Mouse (Mus musculus) embryonic facial prominence, embryonic 15.5 days (tissue): ENCODE measurements around the gene Ifnar2. TPM values are rescaled to one million over a fixed set of nuclear protein-coding genes. Genes with fewer than 3 reads are reported as not detected.
A peak's percentile ranks its signal among the peaks of the same experiment; 100 is the strongest.

Experiments
- ATAC-seq: fragments of 200-750 bp; cut with Nextera tagmentation; 2 replicates; pipeline ENCODE4 v1.8.0; 2017; ENCODE audit warnings: low read depth, moderate TSS enrichment; ENCODE audit not compliant: insufficient number of reproducible peaks, low FRiP score, low TSS enrichment
- H3K27ac ChIP-seq: fragments of 300-500 bp; sonication (generic); replicated peaks from 2 replicates; pipeline ENCODE4 v1.5.1; 2015; ENCODE audit warnings: mild to moderate bottlenecking, inconsistent platforms
- H3K27me3 ChIP-seq: fragments of 300-500 bp; sonication (generic); 2 replicates; pipeline ENCODE4 v1.6.1; 2015; ENCODE audit warnings: inconsistent platforms
- H3K36me3 ChIP-seq: fragments of 300-500 bp; sonication (generic); 2 replicates; pipeline ENCODE4 v1.6.1; 2015; ENCODE audit warnings: mild to moderate bottlenecking, inconsistent platforms
- H3K4me1 ChIP-seq: fragments of 300-500 bp; sonication (generic); 2 replicates; pipeline ENCODE4 v1.6.1; 2015; ENCODE audit warnings: inconsistent platforms
- H3K4me2 ChIP-seq: fragments of 300-500 bp; sonication (generic); replicated peaks from 2 replicates; pipeline ENCODE4 v1.6.1; 2015; ENCODE audit warnings: mild to moderate bottlenecking, inconsistent platforms
- H3K4me3 ChIP-seq: fragments of 300-500 bp; sonication (generic); replicated peaks from 2 replicates; pipeline ENCODE4 v1.5.1; 2015; ENCODE audit warnings: mild to moderate bottlenecking, inconsistent platforms
- H3K9ac ChIP-seq: fragments of 300-500 bp; sonication (generic); 2 replicates; pipeline ENCODE4 v1.6.1; 2015; ENCODE audit warnings: inconsistent platforms
- H3K9me3 ChIP-seq: fragments of 300-500 bp; sonication (generic); replicated peaks from 2 replicates; pipeline ENCODE4 v1.6.1; 2016; ENCODE audit warnings: inconsistent platforms
- WGBS: fragments of 180-500 bp; shearing (Covaris S2); methylation state at CpG from one replicate; pipeline ENCODE4 v1.1.7; 2015; 5-methylcytosine and 5-hydroxymethylcytosine counted together
- polyA plus RNA-seq: library from polyadenylated mRNA; unstranded; fragments of >200 nt; fragmentation: Nextera tagmentation; extraction: Ambion mirVana; gene quantifications from 2 replicates; pipeline ENCODE4 v1.2.1, GENCODE M21; 2015

Ifnar2 gene
- polyA plus RNA-seq, 1 experiment from 2014 or later = 60.4 TPM

DNA sequence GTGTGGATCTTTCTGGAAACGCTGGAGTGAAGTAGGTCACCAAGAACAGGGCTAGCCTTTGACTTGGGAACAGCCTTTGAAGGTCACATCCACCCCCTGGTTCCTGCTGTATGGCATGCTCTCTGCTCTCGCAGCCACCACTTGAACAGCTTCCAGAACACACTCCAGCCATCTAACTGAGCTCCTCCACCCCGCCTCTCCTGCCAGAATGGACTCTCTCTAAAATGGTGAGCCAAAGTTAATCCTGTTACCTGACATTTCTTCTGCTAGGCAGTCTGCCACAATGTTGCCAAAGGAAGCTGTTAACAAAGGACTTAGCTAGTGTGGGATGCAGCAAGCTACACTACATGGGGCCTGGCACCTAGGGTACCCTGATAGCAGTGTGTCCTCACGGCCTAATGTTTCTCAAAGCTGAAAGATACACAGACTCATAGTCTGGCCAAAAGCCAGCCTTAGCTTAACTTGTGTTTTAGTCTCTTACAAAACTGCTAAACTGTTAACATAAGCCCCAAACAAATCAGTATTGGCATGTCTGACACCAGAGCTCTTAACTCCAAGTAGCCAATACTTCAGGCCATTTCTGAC lies 22.3 kb downstream of the Ifnar2 start:
- Histone ChIP-seq H3K27ac (no peak overlapping the region), H3K9me3 (no peaks in the 10 kb centered on the region), H3K4me3 (no peak overlapping the region), H3K9ac (no peak overlapping the region), H3K27me3 (no peaks in the 10 kb centered on the region), H3K4me1 (no peaks in the 10 kb centered on the region), H3K36me3 (peaks cover 52% of the 10 kb centered on the region), H3K4me2 (no peak overlapping the region)
- no peak for ATAC-seq
- WGBS = 73% methylated on average over 4 of the region's 4 CpGs

DNA sequence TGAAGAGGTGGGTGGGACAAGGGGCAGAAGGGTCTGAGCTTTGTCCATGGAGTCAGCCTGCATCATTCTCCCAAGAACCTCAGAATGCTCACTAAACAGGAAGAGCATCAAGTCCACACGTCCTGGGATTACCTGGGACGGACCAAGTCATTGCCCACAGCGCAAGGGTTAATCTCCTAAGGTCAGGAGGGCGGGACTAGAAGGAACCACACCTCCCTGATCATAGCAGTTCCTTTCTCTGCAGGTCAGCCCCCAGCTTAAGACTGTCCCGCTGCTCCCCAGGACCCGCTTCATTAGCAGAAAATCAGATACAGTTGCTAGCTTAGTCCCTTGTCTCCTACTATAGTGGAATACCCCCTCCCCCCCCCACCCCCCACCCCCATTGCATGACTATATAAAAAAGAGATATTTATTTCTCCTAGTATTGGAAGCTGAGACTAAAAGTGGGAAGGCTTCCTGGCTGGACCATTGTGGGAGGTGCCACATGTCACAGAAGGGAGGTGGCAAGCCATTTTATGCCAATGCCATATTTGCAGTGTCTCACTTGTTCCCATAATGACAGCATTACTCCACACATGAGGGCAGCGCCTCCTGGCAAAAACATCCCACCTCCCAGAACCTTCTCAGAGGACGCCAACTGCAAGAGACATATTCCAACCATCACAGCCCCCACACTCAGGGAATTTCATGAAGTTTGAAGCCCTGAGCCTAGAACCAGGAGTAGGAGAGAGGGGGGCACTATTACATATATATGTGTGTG lies 23.2 kb downstream of the Ifnar2 start:
- Histone ChIP-seq H3K4me1 (0 out of 2 replicates have a peak, but pooled peaks cover 4% of the 10 kb centered on the region), H3K4me2 (no peak overlapping the region), H3K27me3 (no peaks in the 10 kb centered on the region), H3K9ac (no peak overlapping the region), H3K4me3 (no peak overlapping the region), H3K36me3 (peaks cover 55% of the 10 kb centered on the region), H3K9me3 (no peaks in the 10 kb centered on the region), H3K27ac (no peak overlapping the region)
- ATAC-seq = no peak
- 58% methylated on average over 8 of the region's 8 CpGs for WGBS

DNA sequence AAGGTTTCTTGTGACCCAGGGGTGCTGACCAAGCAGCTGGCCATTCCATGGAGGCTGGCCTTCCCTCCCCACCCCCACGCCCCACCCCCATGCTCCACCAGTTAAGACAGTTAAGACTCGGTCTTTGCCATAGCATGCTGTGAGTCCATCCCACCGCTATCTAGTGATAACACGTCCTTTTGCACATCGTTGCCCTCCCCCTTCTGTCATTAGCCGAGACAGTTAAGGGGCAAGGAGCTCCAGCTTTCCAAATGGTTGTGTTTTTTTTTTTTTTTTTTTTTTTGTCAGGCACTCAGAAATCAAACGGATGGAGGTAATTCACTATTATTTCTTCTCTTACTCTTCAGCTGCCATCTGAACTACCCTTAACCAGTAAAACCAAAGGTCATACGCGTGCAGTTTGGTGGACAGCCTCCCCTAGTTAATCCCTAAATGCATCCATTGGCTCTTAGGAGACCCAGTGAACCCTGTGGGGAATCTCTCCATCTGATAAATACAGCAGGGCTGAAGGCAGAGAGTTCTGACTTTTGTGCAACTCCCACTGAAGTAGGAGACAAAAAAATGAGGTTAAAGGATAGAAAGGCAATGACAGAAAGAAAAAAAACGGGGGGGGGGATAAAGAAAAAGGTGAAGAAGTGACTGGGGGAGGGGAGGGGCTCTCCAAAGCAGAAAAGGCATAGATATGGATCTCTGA lies 24.4 kb downstream of the Ifnar2 start:
- Histone ChIP-seq H3K4me3 (no peak overlapping the region), H3K4me2 (no peak overlapping the region), H3K27ac (no peak overlapping the region), H3K9me3 (no peaks in the 10 kb centered on the region), H3K27me3 (no peaks in the 10 kb centered on the region), H3K9ac (no peak overlapping the region), H3K4me1 (0 out of 2 replicates have a peak, but pooled peaks cover 9% of the 10 kb centered on the region), H3K36me3 (peaks cover 51% of the 10 kb centered on the region)
- ATAC-seq = no peak
- WGBS = 79% methylated on average over 10 of the region's 10 CpGs

DNA sequence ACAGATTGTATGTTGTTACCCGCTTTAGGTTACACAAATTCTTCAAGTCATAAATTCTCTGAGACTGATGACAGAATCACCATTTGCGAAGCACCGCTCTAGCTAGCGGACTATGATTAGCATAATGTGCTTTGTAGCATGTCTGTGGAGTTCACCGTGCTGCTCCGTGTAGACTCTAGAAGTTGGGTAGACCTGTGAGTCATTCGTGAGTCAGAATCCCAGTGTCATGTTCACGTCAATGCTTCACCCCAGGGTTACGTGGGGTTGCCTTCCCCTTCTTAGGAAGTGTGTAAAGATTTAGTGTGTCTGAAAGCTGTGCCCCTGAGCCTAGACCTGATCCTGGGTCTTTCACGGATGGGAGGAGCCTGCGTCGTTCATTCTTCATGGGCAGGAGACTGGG lies 25.4 kb downstream of the Ifnar2 start:
- H3K27ac ChIP-seq = no peak overlapping the region
- H3K4me3 ChIP-seq = no peak overlapping the region
- H3K9ac ChIP-seq = no peak overlapping the region
- no peak for ATAC-seq
- H3K4me2 ChIP-seq = no peak overlapping the region
- 88% methylated on average over 12 of the region's 12 CpGs for WGBS
- no peaks in the 10 kb centered on the region for H3K9me3 ChIP-seq
- no peaks in the 10 kb centered on the region for H3K27me3 ChIP-seq
- peaks cover 41% of the 10 kb centered on the region for H3K36me3 ChIP-seq
- 0 out of 2 replicates have a peak, but pooled peaks cover 9% of the 10 kb centered on the region for H3K4me1 ChIP-seq

DNA sequence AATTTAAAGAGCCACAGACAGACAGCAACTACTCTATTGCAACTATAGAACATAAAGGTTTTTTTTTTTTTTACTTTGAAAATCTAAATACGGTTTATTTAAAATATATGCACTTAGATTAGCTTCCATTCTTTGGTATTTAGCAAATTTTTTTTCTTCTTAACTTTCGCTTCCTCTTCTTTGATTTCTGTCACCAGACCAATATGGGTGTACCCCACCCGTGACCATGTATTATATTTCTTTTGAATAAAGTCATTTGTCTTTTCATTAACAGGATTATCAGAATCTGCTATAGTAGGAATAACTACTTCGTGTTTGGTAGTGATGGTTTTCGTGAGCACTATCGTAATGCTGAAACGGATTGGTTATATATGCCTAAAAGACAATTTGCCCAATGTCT lies 26.4 kb downstream of the Ifnar2 start:
- H3K4me2 ChIP-seq = no peak overlapping the region
- no peaks in the 10 kb centered on the region for H3K9me3 ChIP-seq
- WGBS = 89% methylated on average over 7 of the region's 7 CpGs
- H3K4me3 ChIP-seq = no peak overlapping the region
- 0 out of 2 replicates have a peak, but pooled peaks cover 12% of the 10 kb centered on the region for H3K4me1 ChIP-seq
- H3K27me3 ChIP-seq = no peaks in the 10 kb centered on the region
- H3K27ac ChIP-seq = no peak overlapping the region
- no peak overlapping the region for H3K9ac ChIP-seq
- no peak for ATAC-seq
- H3K36me3 ChIP-seq = peaks cover 35% of the 10 kb centered on the region

DNA sequence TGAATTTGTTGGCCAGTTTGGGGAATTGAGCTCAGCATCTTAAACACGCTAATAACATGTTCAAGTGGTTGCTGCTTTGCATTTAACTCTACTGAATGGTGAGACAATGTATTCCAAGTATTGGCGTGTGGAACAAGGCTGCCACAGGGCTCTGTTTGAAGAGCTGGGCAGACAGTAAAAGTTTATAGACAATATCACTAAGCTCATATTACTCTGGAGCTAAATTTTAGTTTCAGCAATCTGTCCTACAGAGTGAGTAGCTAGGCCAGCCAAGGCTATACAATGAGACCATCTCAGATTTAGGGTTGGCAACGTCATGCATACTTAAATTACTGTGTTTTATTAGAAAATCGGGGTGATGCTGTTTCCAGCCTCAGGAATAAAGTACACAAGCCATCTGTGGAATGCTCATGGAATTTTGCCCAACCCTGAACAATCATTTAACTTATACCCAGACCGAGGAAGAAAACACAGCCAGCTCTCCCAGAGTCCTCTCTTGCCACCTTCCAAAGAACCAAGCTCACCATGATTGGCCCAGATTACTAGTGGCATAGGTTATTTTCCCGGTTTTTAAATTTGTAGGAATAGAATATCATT lies 29.1 kb downstream of the Ifnar2 start:
- ATAC-seq = no peak
- 38% methylated on average over 6 of the region's 6 CpGs for WGBS
- Histone ChIP-seq H3K4me1 (peaks cover 25% of the 10 kb centered on the region), H3K27ac (peak overlapping the region; percentile 58), H3K9me3 (no peaks in the 10 kb centered on the region), H3K4me3 (no peak overlapping the region), H3K36me3 (peaks cover 22% of the 10 kb centered on the region), H3K4me2 (no peak overlapping the region), H3K27me3 (no peaks in the 10 kb centered on the region), H3K9ac (no peak overlapping the region)

DNA sequence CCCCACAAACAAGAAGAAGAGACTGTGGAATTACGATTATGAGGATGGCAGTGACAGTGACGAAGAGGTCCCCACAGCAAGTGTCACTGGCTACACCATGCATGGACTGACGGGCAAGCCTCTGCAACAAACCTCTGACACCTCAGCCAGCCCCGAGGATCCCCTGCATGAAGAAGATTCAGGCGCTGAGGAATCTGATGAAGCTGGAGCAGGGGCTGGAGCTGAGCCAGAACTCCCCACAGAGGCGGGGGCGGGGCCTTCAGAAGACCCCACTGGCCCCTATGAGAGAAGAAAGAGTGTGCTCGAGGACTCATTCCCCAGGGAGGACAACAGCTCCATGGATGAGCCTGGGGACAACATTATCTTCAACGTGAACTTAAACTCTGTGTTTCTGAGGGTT lies 31.2 kb downstream of the Ifnar2 start:
- WGBS = 69% methylated on average over 9 of the region's 9 CpGs
- Histone ChIP-seq H3K9ac (no peak overlapping the region), H3K4me2 (no peak overlapping the region), H3K27ac (no peak overlapping the region), H3K4me1 (peaks cover 37% of the 10 kb centered on the region), H3K36me3 (peaks cover 16% of the 10 kb centered on the region), H3K4me3 (no peak overlapping the region), H3K9me3 (no peaks in the 10 kb centered on the region), H3K27me3 (no peaks in the 10 kb centered on the region)
- ATAC-seq = no peak

DNA sequence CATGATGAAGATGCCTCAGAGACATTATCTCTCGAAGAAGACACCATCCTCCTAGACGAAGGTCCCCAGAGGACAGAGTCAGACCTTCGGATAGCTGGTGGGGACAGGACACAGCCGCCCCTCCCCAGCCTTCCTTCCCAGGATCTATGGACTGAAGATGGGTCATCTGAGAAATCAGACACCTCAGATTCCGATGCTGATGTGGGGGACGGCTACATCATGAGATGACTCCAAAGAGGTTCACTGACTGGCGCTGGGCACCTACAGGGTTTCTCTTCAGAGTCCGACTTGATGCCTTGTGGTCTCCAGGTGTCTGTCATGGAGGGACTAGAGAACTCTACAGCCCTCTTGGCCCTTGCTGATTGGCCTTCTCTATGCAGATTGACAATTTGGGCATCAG lies 31.6 kb downstream of the Ifnar2 start:
- no peak overlapping the region for H3K9ac ChIP-seq
- ATAC-seq = no peak
- no peaks in the 10 kb centered on the region for H3K27me3 ChIP-seq
- H3K4me2 ChIP-seq = no peak overlapping the region
- peaks cover 37% of the 10 kb centered on the region for H3K4me1 ChIP-seq
- no peak overlapping the region for H3K4me3 ChIP-seq
- WGBS = 89% methylated on average over 8 of the region's 8 CpGs
- H3K36me3 ChIP-seq = peaks cover 16% of the 10 kb centered on the region
- H3K27ac ChIP-seq = no peak overlapping the region
- no peaks in the 10 kb centered on the region for H3K9me3 ChIP-seq

DNA sequence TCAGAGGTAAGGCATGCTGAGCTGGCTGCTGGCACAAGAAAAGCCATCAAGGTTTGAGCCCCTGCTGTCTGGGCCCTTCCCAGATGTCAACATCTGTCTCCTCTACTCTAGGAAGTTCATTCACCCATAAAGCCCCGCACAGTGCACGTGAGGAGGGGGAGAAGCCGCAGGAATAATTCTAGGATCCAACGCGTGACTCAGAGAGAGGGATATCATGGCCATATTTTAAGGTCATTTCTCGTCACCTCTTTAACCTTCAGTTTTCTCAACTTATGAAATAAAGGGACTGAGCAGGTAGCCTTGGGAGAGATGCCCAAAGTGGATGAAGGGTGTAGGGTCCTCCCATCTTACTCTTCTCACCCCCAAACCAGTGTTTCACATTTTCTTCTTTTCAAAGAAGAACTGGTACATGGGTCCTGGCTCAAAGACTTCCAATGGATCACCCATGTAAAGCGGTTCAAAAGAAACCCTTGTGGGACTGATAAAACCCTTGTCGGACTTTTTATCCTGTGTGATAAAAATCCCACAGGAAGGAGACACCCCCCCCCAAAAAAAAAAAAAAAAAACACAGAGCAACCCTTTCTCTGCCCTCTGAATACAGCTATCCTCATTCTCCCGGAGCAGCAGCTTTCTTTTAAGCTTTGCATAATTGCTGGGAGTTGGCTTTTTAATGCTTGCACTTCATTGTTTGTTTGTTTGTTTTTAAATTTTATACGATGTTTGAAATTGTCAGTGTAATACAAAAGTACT lies 32.4 kb downstream of the Ifnar2 start:
- no peak for ATAC-seq
- H3K9me3 ChIP-seq = no peaks in the 10 kb centered on the region
- H3K4me3 ChIP-seq = no peak overlapping the region
- H3K36me3 ChIP-seq = peaks cover 16% of the 10 kb centered on the region
- H3K27ac ChIP-seq = peak overlapping the region; percentile 89
- no peaks in the 10 kb centered on the region for H3K27me3 ChIP-seq
- H3K4me1 ChIP-seq = peaks cover 37% of the 10 kb centered on the region
- 64% methylated on average over 10 of the region's 10 CpGs for WGBS
- no peak overlapping the region; the same call in 1 of the 2 replicates for H3K4me2 ChIP-seq
- H3K9ac ChIP-seq = no peak overlapping the region

DNA sequence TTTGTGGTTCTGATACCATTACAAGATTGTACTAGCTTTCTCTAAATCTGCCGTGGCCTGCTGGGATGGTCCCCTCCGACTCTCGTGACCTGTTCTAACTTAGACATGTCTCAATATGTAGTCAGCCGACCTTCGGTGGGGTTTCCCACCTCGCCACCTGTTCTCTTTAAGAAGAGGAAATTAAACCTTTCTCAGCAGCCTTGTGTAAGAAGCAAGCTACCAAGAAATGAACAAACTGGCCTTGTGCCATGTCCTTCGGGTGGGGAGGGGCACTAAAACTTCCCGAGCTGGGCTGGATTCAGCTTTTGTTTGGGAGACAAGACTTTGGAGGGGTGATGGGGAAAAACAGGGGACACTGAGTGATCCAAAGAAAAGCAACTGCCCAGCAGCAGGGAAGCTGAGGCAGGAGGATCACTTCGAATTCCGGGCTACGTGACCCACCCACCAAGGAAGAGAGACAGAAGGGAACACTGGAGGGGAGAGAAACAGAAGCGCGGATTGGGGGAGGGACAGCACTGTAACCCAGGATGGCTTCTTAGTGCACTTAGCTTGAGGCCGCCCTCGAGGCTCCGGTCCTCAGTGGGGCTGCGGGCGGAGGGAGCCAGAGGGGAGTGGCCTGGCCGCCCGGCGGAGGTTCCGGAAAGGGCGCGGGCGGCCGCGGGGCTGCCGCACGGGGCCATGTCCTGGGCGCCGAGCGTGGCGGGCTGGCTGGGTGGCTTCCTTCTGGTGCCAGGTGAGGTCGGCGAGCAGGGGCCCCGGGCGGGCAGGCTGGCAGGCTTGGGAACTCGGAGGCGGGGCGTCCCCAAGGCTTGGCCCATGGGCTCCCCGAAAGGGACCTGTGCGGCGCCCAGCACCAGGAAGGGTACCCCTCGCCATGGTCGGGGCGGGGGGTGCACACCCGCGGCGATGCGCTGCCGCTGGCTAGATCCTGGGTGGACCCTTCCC lies 33.3 kb downstream of the Ifnar2 start, which contains the start of gene Il10rb:
TSS of gene Il10rb (plus strand) at position 525 of the 945 bp plus-strand sequence.
- peak; percentile 82 for ATAC-seq
- peak within 1 kb of the TSS; percentile 89 for H3K27ac ChIP-seq
- no peaks in the 10 kb centered on the region for H3K27me3 ChIP-seq
- 3% methylated on average over 47 of the region's 51 CpGs for WGBS
- H3K4me1 ChIP-seq = peaks cover 32% of the 10 kb centered on the region
- peak within 1 kb of the TSS; percentile 75 for H3K4me3 ChIP-seq
- peaks cover 13% of the 10 kb centered on the region for H3K36me3 ChIP-seq
- no peaks in the 10 kb centered on the region for H3K9me3 ChIP-seq
- peak within 1 kb of the TSS; percentile 92 for H3K4me2 ChIP-seq
- peak within 1 kb of the TSS; percentile 70 for H3K9ac ChIP-seq
